Mouse (Mus musculus) cortical plate, adult 2 months (tissue): ENCODE results near the gene Rinl. TPM values are rescaled to one million over a fixed set of nuclear protein-coding genes. Genes with fewer than 3 reads are reported as not detected.
A peak's percentile ranks its signal among the peaks of the same experiment; 100 is the strongest.

Experiments used
- H3K27ac ChIP-seq: fragments of 200-500 bp; 2 replicates; pipeline ENCODE4 v1.5.1; 2012; ENCODE audit warnings: low read length, control low read depth, inconsistent platforms; ENCODE audit not compliant: insufficient read depth
- H3K4me1 ChIP-seq: fragments of 200-500 bp; 2 replicates; pipeline ENCODE4 v1.6.1; 2011; ENCODE audit warnings: low read length; ENCODE audit not compliant: control insufficient read depth, insufficient read depth
- H3K4me3 ChIP-seq: fragments of 200-500 bp; 2 replicates; pipeline ENCODE4 v1.5.1; 2011; ENCODE audit warnings: mild to moderate bottlenecking, low read length, control low read depth; ENCODE audit not compliant: insufficient read depth
- CTCF ChIP-seq: fragments of 200-500 bp; IDR thresholded peaks from 2 replicates; pipeline ENCODE4 v1.5.1; 2011; ENCODE audit warnings: mild to moderate bottlenecking, control low read depth, low read length; ENCODE audit not compliant: insufficient read depth; ENCODE audit errors: extremely low read depth
- POLR2A ChIP-seq: fragments of 200-500 bp; IDR thresholded peaks from 2 replicates; pipeline ENCODE4 v1.6.1; 2011; ENCODE audit warnings: mild to moderate bottlenecking, low read length, control low read depth; ENCODE audit not compliant: insufficient read depth; ENCODE audit errors: extremely low read depth
- polyA plus RNA-seq: library from polyadenylated mRNA; depleted of rRNA; stranded (reverse); fragments of >200 nt; gene quantifications from 2 replicates; pipeline ENCODE4 v1.2.3, GENCODE M21; 2012

Gene Rinl
- polyA plus RNA-seq, 1 experiment: 2.3 TPM

DNA sequence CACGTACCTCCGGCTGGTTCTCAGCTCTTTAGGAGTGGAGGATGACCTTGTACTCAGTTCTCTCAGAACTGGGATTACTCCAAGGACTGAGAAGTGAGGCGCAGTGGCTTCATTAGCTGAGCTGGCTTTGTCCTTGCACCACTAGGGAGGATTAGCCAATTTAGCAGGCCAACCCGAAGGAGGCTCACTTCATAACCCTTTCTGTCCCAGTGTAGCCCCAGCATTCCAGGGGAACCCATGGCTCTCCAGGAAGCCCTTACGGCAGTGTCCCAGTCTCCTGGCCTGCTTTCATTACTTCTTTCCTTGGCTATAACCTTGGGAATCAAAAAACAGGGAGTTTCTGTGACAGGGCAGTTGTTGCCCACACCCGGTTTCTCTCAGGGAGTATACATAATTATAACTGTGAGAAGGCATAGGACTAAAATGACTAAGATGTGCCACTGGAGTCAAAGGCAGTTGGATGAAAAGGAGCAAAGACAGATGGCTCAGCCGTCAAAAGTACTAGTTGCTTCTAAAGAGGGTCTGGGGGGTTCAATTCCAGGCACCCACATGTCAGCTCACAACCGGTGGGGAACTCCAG lies 19.0 kb downstream of the Rinl start:
- TF ChIP-seq CTCF: no peak
- no peak for TF ChIP-seq POLR2A
- Histone ChIP-seq H3K27ac (peak overlapping the region; percentile 85), H3K4me1 (peaks cover 11% of the 10 kb centered on the region), H3K4me3 (peak overlapping the region; percentile 64)

DNA sequence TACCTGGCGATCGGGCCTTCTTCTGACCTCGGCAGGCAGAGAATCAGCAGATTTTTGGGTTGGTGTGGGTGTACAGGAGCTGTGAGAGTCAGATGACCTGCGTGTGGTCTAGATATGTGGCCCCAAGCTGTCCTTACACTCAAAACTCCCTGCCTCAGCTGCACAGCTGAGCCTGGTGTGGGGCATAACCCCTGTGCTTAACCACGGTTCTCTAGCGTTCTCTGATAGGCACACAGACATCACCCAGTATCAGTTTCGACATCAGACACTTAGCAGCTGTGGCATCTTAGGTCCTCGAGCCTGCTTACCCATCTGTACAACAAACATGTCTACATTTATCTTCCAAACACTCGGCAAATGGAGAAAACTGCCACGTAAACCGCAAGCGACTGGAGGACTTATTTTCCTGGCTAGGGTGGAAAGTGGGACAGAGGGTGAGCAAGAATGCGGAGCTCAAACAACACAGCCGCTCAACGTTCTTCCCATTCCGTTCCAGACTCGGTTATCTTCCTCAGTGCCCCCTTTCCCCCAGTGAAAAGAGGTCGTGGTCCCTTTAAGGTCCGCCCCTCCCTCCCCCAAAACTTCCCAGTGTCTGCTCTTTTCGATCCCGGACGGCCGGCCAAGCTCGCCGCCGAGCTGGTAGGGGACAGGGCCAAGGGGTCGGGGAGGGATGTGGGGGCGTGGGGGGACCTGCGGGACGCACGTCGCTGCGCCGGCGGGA lies 19.6 kb downstream of the Rinl start, which contains the start of gene Hnrnpl:
Gene Hnrnpl (plus strand): TSS at position 321 of the 721 bp plus-strand sequence.
- Histone ChIP-seq H3K4me3 (peak within 1 kb of the TSS; percentile 64), H3K4me1 (peaks cover 8% of the 10 kb centered on the region), H3K27ac (peak within 1 kb of the TSS; percentile 93)
- TF ChIP-seq POLR2A: peak; percentile 21; the same call in 1 of the 2 replicates
- TF ChIP-seq CTCF: no peak

DNA sequence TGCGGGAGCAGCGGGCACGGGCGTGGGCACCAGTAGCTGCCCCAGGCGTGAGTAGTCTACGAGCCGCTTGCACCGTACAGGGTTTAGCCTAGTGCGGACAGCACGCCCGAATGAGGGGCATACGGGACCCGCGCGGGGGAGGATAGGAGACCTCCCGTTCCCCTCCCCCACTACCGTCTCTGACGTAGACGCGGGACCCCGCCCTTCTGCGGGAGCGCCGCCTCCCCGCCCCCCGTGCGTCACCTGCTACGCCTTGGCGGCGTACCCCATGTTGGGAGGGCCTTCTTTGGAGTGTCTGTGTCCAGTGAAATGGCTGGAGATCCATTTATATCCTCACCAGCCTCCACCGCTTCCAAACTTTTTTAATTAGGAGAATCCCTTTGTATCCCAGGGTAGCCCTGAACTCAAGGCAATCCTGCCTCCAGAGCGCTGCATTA lies 20.2 kb downstream of the Rinl start:
- peak; percentile 90 for TF ChIP-seq POLR2A
- TF ChIP-seq CTCF: no peak
- peaks cover 7% of the 10 kb centered on the region for H3K4me1 ChIP-seq
- H3K27ac ChIP-seq: peak overlapping the region; percentile 93
- H3K4me3 ChIP-seq: peak overlapping the region; percentile 64

DNA sequence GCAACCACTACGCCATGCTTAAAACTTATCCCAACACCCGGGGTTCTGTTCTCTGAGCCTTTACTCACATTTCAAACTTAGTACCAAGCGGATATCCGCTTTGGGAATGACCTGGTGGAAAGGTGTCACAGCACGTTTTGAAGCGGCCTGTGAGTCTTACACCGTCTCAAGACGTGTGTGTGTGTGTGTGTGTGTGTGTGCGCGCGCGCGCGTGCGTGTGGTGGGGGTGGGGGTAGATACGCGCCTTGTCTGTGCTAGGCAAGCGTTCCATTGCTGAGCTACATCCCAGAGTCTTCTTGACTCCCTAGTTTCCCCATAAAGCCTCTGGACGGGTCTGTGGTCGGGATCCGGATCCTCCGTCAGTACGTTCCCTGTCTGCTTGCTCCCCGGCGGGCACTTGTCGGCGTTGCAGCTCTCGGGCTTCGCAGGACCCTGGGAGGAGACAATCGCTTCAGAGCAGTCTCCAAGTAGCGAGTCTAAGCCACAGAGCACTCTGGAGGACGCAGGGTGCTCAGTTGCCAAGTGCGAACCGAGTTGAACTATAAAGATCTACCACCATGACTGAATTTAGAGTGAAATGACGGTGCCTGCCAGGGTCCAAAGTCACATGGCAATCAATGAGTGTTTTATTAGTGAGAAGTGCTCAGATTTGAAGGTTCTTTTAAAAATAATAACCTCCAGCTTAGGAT lies 20.8 kb downstream of the Rinl start:
- peak overlapping the region; percentile 64 for H3K4me3 ChIP-seq
- TF ChIP-seq POLR2A (0 out of 2 replicates have a peak, but pooled peaks have one; percentile 20), CTCF (no peak)
- peak overlapping the region; percentile 93 for H3K27ac ChIP-seq
- peaks cover 7% of the 10 kb centered on the region for H3K4me1 ChIP-seq

DNA sequence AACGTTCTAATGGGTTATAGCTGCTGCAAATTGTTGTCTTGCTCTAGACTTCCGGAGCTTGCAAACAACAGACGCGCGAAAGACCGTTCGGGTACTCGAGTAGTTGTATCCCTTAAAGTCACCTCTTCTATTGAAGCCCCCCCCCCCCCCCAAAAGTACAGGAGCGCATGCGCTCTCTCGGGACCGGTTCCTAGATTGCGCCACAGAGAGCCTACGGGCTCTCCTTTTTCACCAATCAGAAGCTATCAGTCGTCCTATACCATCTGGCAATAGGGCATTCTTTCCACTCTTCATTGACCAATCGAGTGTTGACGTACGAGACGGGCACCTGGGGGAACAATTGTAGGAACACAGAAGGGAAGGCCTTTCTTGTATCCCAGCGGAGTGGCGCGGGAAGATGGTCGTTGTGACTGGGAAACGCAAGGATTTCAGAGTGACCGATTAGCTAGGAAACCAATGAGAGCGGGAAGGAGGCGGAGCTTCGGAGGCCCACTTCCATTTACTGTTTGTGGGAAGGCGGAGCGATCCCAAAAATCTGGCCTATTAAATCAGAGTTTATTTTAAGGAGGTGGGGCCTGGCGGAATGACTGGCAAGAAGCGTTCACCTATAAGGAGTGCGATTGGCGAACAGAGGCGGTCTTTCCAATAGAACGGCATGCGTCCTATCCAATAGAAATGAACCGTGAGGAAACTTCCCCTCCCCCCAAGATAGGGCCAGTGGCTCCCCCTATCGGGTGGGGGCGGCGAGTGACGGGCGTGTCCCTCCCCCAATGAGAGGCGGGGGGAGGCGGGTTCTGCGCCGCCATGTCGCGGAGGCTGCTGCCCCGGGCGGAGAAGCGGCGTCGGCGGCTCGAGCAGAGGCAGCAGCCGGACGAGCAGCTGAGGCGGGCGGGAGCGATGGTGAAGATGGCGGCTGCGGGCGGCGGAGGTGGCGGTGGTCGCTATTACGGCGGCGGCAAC lies 21.6 kb downstream of the Rinl start:
- H3K4me3 ChIP-seq: peak overlapping the region; percentile 64
- TF ChIP-seq CTCF: no peak
- TF ChIP-seq POLR2A: peak; percentile 97
- peaks cover 8% of the 10 kb centered on the region for H3K4me1 ChIP-seq
- peak overlapping the region; percentile 93 for H3K27ac ChIP-seq

DNA sequence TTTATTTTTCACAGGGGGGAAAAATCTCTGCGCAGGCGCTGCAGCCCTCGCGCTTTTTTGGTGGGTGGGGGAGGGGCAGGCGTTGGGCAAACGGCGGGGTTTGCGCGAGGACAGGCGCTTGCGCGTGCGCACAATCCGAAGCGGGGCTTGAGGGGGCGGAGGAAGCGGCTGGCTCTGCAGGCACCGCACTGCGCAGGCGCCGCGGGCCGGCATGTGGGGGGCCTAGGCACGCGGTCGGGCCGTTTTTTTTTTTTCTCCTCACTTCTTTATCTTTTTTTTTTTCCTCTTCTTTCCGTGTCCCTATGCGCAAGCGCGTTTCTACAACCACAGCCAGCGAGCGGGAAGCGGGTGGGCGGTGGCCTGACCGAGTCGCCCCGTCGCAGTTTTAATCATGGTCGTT lies 22.5 kb downstream of the Rinl start:
- no peak for TF ChIP-seq CTCF
- no peak for TF ChIP-seq POLR2A
- H3K4me1 ChIP-seq: peaks cover 8% of the 10 kb centered on the region
- H3K27ac ChIP-seq: no peak overlapping the region
- peak overlapping the region; percentile 55 for H3K4me3 ChIP-seq

DNA sequence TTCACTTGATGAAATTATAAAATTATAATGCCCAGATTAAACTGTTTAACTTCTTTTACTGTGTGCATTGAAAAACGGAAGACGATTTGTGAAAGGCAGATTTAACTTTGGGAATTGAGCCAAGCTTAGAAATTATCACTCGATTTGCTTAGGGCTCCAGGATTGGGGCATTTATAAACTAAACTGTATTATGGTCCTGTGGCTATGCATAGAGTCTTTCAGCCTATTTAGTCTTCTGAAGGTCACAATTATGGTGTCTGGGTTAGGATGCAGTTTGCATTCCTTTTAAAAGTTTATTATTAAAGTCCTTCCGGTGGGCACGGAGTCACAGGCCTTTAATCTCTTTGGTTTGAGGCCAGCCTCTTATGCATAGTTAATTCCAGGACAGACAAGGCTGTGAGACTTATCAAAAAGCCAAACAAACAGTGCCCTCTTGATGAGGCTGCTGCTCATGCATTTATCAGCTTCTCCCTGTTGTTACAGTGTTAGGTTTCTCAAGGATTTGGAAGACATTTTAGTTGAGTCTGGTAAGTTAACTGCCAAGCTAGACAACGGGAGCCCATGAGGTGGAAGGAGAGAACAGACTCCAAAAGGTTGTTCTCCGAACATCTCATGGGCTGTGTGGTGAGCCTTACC lies 23.0 kb downstream of the Rinl start:
- Histone ChIP-seq H3K27ac (no peak overlapping the region), H3K4me1 (peaks cover 8% of the 10 kb centered on the region), H3K4me3 (peak overlapping the region; percentile 55)
- TF ChIP-seq POLR2A: no peak
- TF ChIP-seq CTCF: no peak

DNA sequence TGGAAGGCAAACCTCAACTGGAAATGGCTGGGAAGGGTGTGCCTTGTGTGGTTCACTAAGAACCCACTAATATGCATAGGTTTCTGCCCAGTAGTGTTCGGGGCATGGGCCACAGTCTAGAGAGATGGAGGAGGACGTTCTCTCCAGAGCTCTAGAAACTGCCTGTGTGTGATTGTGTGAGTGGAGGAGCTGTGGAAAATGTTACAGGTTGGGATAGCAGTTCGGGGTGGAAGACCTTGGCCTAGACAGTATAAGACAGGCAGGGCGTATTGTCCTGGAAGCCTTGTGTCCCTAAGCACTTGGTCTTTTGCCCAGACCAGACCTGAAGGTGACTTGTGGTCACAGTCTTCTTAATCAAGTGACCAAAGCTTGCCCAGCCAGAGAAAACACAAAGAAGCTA lies 23.7 kb downstream of the Rinl start:
- no peak for TF ChIP-seq CTCF
- no peak for TF ChIP-seq POLR2A
- Histone ChIP-seq H3K4me1 (peaks cover 10% of the 10 kb centered on the region), H3K4me3 (peak overlapping the region; percentile 55), H3K27ac (no peak overlapping the region)
